Mouse (Mus musculus) heart, postnatal 14 days (tissue): ENCODE data around the gene Gprc5b. TPM values are rescaled to one million over a fixed set of nuclear protein-coding genes. Genes with fewer than 3 reads are reported as not detected.

ENCODE experiments used
- DNase-seq, 2 experiments: peaks; one replicate each; pipeline ENCODE4 v3.0.0; 2021 to 2022
- intact Hi-C: fragments of 180-260 bp; cut with DNase I; formaldehyde crosslinking; loops from one replicate; pipeline ENCODE4 v1.15.1; 2025
- long read RNA-seq, 2 experiments: library from polyadenylated mRNA; stranded (forward); transcript quantifications; one replicate each; pipeline ENCODE4 v2.0.0; 2021
- total RNA-seq, 2 experiments: library from RNA; stranded (reverse); gene quantifications; 2 replicates each; pipeline ENCODE4 v1.2.3; 2021

Gprc5b gene
- 10 to 100 TPM; 17.8 to 20.4 TPM for total RNA-seq
- long read RNA-seq, experiment 1, full-length matches to known transcripts = 10 of 25 reads
- long read RNA-seq, experiment 1, partial matches to known transcripts = 1 of 25 reads
- long read RNA-seq, experiment 1, other reads (novel, unspliced or antisense) = 14 of 25 reads
- long read RNA-seq, experiment 2, full-length matches to known transcripts = 6 of 18 reads
- long read RNA-seq, experiment 2, partial matches to known transcripts = 0 of 18 reads
- long read RNA-seq, experiment 2, other reads (novel, unspliced or antisense) = 12 of 18 reads

DNA sequence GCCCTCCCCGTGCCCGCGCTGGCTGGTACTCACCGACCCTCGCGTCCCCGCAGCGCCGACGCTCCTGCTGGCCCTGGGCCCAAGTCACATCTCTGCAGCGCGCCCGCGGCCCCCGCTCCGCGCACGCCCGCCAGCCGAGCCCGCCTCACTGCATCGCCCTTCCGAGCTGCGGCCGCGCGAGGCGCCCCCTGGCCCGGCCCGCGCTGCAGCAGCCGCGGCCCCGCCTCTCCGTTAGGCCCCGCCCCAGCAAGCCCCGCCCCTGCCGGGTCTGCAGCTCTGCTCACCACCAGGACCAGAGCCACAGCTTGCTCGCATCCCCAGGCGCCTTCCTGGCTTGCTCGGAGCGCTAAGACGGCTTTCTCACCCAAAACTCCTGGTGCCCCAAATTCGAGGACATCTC is at the start of gene Gprc5b:
TSS of gene Gprc5b (minus strand) at position 205 of the 400 bp plus-strand sequence.
- intact Hi-C loops = loop anchor here (1.0 to 10.0 kb wide), 4 partner anchors 70 to 400 kb away; partner anchors contain the start of genes Iqck, Tmc5 and Vps35l
- DNase-seq = peak; percentile 94 to 95

DNA sequence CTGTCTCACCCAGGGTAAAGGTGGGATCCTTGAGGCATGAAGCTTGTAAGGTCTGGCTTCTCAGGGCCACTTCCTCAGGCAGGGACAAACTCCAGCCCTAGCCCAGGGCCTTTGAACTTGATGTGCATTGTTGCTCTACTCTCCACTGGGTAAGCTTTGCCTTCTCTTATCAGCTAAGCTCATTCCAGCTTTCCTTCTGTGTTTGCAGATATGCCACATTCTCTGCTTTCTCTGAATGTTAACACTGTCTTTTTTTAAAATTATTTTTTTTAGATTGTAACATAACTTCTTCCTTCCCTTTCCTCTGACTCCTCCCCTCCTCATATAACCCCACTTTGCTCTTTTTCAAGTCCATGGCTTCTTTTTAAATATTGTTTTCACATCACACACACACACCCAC is 46.5 kb upstream of the Gprc5b start:
- no peak for DNase-seq
- intact Hi-C loops = no loop called here

DNA sequence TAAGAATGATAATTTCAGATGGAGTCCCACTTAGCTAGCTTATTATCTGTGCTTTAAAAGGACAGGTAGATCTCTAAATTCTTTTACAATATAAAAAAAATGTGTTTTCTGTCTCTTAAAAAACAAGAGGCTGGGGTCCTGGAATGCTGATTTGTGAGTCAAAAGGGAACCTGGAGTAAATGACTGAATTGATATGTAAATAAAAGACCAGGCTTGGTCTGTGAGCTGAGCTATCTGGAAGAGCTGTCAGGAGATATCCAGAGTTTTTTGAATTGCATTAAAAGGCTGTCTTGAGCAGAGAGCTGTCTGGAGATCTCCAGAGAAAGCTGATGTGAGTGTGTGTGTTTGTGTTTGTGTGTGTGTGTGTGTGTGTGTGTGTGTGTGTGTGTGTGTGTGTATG is 42.6 kb upstream of the Gprc5b start:
- intact Hi-C loops = no loop called here

DNA sequence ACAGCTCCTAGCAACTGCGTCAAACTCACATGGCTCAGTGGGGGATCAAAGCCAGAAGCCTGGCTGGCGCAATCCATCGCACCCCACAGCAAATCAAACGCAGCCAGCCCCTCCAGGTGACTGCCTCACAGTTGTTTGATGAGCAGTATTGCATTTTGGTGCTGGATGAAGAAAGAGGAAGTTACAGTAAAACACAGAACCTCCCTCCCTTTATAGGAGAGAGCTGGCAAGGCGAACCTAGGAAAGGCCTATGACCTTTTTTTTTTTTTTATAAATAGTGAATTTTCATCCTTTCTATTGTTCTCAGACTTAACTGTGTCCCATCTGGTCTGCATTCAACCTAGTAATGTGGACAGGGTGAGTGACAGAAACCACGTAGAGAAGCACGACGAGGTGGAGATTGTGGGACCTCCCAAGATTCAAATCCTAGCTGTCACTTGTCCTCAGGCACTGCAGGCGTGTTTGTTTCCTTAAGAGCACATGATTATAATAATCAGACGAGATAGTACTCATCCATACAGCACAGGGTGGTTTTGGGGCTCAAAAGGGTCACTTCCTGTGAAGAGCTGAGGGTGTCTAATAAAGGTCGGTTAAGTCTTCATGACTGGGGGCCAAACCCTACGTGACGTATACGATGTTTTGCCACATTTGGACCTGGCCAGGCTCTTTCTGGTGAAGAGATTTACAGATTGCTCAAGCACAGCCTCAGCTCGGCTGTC is 39.4 kb upstream of the Gprc5b start:
- intact Hi-C loops = no loop called here
- no peak for DNase-seq

More for the DNA sequence above, 42.6 kb upstream of the Gprc5b start:
- no peak for DNase-seq

DNA sequence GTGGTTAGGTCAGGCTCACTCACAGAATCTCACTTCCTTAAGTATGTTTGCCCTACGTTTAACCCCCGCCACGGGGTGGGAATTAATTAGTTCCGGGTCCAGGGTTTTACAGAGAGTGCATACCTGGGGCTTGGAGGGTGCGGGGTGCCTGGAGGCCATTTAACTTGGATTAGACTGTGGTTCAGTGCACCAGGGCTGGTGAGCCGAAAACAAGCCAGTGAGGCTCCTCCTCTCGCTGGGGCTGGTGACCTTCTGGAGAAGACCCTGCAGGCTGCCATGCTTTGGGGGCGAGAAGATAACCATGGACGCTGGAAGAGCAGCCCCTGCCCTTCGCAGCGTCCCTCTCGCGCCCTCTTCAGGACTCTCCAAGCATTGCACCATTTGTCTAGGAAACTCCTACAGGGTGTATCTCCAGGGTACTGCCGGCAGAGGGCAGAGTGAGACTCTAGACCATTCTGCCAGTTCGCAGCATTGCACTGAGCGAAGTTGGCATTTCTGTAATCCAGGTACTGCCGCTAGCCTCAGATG is 28.4 kb upstream of the Gprc5b start:
- intact Hi-C loops = no loop called here
- peak; percentile 36 to 61 for DNase-seq

DNA sequence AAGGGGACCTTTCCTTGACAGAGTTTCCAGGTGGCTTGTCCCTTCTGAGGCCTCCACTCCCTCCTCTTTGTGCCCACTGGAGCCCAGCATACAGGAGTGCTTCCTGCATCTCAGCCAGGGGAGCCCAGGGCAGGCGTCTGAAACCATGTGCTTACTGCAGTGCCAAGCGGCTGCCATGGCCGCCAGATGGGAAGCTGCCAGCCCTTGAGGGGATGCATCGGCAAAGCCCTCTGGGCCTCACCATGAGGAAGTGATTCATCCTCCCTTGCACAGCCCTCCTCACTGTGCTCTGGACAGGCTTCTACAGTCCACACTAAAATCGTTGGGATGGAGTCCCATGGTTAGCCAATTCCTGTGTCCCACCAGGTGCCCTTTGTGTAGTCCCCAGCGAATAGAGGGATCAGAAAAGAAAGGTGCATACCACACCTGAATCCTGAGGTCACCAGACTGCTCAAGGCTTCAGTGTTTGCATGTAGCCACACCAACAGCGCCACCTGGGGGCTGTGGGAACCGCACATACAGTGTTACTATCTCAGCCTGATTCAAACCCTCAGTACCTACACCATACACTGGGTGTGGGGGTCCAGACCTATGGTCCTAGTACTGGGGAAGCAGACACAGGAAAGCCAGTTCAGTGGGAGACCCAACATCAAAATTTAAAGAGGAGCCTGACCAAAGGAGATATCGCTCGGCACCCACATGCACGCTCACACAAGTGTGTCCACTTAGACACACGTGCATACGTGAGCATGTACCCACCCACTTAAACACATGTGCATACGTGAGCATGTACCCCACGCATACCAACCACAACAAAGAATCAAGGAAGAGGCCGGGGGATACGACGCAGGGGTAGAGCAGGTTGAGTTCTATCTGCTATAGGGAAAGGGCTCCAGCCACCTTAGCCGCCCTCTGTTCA is 27.5 kb upstream of the Gprc5b start:
- intact Hi-C loops = no loop called here
- peak; percentile 29 to 40 for DNase-seq

DNA sequence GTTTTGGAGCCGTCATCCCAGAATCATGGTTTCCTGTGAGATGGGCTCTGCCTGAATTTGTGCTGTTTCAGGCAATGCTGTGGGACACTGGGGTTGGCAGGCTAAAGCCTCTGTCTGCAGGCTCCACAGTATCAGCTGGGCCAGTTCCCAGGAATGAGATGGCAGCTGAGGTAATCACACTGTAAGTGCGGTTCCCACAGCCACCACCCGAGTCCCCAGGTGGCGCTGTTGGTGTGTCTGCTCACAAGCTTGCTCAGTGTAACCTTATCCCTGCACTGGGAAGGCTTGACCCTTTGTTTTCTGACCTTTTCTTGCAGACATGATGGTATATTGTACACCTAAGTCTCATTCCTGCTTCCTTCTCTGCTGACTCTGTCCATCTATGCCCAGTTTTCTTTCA is 24.5 kb upstream of the Gprc5b start:
- DNase-seq = peak; percentile 46 to 70
- intact Hi-C loops = loop anchor here (10.0 kb wide), 1 partner anchor 495 kb away; the partner anchor contains the start of gene Acsm5

DNA sequence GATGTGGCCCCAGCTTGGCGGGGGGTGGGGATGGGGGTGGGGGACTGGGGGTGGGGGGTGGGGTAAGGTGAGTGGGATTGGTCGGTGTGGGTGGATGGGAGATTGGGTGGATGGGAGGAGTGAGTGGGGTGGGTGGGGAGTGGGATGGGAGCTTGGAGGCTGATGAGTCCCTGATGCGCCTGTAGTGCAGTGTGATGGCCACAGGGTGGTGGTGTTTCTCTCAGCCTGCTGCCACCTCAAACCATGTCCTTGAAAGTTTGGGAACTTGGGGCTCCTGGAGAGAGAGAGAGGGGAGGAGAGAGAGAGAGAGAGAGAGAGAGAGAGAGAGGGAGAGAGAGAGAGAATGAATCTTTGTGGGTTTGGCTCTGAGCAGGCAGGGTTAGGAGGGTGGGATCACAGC is 20.7 kb upstream of the Gprc5b start:
- intact Hi-C loops = loop anchor here (10.0 kb wide), 1 partner anchor 499 kb away; the partner anchor contains the start of gene Acsm5
- DNase-seq = peak in 1 of 2 experiments; percentile 42

DNA sequence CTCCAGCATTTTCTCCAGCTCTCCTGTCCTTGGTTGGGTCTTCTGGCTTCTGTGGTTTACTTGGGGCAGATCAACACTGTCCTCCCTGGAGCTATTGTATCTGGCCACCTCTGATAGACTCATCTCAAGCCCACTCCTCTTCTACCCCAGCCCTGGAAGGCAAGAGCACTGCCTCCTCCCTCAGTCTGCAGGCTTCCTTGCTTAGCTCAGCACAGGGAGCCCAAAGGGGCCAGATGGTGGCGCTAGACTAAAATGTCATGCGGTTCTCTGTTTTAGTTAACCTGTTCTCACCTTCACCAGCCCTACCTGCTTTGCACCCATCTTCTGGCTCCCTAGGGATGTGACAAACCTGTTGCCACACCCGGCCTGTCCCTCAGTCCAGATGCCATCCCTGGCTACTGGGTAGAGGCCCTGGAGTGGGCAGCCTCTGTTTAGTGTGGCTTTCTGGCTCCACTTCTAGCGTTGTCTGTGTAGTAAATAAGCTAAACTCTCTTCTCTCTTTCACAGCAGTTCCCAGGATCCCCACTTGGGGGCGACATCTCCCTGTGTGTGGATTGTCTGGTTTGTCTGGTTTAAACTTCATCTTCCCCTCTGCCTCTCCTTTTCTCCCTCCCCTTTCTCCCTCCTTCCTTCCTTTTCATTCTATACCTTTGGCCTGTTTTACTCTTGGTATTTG is 16.0 kb upstream of the Gprc5b start:
- intact Hi-C loops = loop anchor here (5.0 to 10.0 kb wide), 2 partner anchors 416 to 504 kb away; partner anchors contain the start of gene Acsm5
- peak; percentile 61 to 76 for DNase-seq

DNA sequence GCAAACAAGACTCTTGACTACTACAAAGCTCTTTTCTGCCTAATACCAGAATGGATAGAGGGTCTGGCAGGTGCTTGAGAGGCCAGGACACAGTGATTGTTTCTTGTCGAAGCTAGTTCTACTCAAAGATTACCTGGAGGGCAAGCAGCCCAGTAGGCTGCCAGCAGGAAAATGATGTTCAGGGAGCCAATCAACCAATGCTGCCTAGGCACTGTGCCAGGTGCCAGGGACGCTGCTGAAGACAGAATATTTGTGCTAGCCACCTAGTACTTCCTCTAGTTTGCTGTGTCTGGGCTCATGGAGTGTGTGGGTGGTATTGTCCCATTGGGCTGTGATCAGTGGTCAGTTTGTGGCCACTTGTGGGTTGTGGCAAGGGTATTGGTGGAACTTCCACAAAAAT is 7.5 kb upstream of the Gprc5b start:
- DNase-seq = no peak
- intact Hi-C loops = no loop called here

DNA sequence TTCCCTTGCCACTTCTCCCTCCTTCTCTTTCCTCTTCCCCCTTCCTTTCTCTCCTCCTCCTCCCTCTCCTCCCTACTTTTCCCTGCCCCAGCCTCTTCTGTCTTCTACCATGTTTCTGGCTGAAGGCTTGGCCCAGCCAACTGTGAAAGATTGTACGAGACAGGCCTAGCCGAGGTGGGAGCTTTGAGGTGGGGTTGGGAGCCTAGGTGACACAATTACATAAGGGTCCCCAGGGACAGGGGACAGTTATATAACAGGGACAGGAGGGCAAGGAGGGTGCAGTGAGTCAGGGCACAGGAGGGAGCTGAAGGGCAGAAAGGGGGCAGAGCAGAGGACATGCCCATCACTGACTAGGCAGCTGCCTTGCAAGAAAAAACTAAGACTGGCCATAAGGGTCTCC is 7.0 kb upstream of the Gprc5b start:
- intact Hi-C loops = no loop called here
- no peak for DNase-seq

DNA sequence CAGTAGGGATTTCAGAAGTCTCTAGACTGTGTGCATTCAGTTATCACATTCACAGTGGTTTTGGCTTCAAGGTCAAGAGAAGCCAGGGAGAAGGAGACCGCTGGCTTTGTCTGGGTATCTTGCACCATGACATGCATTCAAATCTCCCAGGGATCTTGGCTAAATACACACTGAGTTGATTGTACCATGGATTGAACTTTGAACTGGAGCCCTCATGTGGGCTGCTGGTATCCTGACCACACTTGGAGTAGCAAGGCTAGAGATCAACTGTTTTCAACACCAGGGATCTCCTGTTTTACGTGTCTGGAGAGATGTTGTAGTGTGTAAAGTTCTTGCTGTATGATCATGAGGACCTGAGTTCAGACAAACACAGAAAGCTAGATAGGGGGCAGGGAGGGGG is 4.8 kb upstream of the Gprc5b start:
- no peak for DNase-seq
- intact Hi-C loops = loop anchor here (10.0 kb wide), 1 partner anchor 405 kb away; the partner anchor contains the start of gene Tmc5

DNA sequence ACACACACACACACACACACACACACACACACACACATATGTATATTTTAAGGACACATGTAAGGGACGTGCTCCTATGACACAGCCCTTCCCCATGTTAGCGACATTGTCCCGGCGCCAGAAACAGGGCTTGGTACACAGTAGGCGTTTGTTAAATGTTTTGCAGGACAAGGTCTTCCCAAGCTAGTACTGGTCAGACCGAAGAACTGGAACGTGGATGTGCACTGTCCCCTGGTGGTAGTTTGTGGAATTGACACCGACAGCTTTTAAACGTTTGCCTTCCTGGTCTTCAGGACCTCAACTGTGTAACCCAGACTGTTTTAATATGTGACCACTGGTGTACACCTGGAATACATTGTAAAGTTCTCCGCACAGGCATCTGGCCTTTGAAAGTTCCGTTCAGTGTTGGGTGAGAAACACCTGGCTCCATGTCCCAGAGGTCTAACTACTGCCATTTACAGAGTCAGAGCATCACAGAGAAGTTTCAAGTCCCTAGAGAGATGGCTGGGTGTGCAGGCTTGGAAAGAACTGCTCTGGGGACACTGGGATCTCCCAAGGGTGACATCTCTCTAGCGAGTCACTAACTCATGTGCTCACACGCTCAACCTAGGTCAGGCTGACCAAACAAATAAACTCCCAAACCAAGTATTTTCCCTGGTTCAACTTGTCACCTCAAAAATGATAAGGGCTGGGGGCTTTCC is 1.3 kb upstream of the Gprc5b start:
- DNase-seq = peak; percentile 81 to 87
- intact Hi-C loops = loop anchor here (1.0 to 10.0 kb wide), 2 partner anchors 230 to 401 kb away; partner anchors contain the start of gene Tmc5

DNA sequence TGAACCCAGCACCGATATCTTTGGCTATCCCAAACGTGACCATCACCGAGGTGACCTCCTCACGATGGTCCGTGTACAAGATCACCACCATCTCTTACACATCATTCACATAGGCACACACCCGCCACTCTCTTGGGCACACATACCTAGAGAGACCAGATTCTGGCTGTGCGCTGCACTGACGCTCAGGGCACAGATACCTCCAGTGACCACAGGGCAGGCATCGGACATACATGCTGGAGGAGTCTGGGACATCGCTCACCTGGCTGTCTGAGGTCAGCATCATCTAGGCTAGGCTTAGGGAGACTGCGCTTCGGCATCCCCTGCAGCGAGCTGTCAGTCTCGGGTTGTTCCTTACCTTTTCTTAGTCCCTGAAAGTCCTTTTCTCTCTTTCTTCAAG is 660 bp upstream of the Gprc5b start:
- DNase-seq = no peak
- intact Hi-C loops = loop anchor here (1.0 to 10.0 kb wide), 5 partner anchors 71 to 401 kb away; partner anchors contain the start of genes Iqck, Tmc5 and Vps35l

DNA sequence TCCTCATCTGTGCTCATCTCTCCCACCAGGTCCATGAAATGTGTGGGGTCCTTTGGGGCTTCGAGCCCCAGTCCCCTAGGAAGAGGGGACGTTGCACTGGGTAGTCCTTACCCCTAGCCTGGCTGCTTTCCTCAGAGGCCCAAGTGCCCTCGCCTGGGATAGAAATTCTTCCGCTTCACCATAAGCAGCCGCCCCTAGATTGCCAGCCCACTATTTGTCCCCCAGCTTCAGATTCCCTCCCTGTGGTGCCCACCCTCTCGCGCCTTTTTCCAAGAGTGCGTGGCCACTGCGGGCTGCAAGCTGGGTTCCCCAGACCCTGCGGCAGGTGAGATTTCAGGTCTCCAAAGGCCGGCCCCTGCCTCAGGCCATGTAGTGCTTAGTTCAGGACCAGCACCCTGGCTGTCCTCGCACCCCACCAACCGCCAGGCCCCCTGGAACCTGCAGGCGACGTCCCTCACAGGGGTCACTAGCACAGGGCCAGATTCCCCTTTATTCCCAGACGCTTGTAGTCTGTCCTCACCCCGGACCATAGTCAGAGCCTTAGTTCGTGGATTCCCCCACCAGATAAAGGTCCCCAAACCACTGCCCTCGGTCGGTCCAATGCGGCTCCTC is 674 bp downstream of the Gprc5b start:
- DNase-seq = peak; percentile 25 to 28
- intact Hi-C loops = loop anchor here (2.0 to 10.0 kb wide), 3 partner anchors 70 to 867 kb away; partner anchors contain the start of genes Arl6ip1 and Tmc5

DNA sequence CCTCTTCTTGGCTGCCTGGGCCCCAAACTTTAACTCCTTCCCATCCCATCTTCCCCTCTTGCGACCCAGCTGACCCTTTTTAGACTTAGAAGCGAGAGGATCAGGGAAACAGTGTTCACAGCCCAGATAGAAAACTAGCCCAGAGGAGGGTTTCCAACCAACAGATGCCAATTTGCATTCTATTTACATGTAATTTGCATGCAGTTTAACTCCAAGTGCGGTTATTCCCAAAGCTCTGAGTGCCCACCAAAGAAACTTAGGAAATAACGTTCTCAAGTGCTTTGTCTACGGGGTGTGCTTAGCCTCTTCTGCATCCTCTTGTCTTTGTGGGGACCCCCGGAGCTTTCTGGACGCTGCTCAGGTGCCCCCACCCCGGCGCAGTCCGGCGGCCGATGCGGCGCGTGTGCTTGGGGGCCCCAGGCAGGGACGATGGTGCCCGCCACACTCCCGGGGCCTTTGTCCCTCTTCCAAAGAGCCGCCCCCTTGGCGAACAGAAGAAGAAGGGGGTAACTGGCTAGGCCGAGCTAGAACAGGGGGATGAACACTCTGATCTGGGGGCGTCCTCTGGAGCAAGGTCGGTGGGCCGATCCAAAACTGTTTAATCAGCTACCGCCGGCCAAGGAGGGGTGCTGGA is 1.3 kb downstream of the Gprc5b start:
- intact Hi-C loops = loop anchor here (2.0 to 10.0 kb wide), 3 partner anchors 69 to 866 kb away; partner anchors contain the start of genes Arl6ip1 and Tmc5
- peak in 1 of 2 experiments; percentile 24 for DNase-seq

DNA sequence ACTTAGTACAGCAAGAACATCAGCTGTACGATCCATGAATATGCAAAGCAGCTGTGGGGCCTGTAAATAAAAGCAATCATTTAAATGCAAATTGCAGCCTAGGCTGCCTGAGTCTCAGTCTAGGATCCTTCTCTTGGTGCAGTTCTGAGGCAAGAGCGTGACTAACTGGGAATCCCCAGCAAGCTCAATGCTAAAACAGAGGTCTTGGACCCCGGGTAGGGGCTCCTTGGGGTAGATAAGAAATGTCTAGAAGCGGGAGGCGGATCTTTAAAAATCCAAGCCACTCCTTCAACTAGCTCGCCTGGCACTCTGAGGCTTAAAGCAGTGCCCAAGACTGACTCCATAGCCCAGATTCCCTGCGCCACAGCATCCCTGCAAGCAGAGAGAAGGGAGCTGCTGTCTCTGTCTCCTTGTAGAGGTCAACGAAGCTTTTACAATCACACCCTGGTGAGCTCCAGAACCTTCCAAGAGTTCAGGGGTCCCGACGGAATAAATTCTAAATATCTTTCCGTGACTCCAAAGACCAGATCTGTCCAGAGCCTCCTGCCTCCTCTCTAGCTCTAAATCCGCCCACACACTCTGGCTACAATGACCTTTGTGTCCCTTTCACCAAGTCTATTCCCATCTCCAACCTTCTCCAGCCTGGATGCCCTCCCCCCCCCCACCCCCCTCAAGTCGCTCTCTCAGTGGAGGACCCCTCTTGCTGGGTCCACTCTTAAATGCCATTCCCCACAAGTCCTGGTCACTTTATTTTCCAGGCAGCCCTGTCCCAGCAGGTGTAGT is 2.2 kb downstream of the Gprc5b start:
- intact Hi-C loops = loop anchor here (5.0 to 10.0 kb wide), 2 partner anchors 398 to 866 kb away; partner anchors contain the start of genes Arl6ip1 and Tmc5
- DNase-seq = no peak
